Mouse (Mus musculus): ENCODE measurements around the gene Slc6a20b.
"Not testable (repeated sequence)": the region's sequence is repeated elsewhere in the genome, so short reads cannot be mapped to it uniquely, and the experiment has no call there.

Slc6a20b gene

DNA sequence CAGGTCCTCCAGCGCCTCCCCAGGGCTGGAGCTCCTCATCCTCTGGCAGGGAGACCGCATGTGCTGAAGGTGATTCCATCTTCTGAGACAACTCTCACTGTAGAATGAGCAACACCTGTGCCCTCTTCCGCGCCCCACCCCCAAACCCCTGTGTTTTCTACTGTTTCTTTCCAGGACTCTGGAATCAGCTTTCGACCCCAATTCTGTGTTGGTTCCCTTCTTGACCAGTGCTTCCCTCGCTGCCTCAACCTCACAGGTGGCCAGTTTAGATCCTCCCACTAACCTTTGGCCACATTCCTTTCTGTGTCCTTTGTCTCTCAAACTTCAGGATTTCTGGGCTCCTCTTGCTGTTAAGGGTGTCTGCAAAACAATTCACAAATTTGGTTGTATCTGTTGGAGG is at the start of gene Slc6a20b:
Gene Slc6a20b (minus strand): TSS at position 285 of the 400 bp plus-strand sequence.
- no peak for DNase-seq (ENCODE audit: low read depth, low spot score)

DNA sequence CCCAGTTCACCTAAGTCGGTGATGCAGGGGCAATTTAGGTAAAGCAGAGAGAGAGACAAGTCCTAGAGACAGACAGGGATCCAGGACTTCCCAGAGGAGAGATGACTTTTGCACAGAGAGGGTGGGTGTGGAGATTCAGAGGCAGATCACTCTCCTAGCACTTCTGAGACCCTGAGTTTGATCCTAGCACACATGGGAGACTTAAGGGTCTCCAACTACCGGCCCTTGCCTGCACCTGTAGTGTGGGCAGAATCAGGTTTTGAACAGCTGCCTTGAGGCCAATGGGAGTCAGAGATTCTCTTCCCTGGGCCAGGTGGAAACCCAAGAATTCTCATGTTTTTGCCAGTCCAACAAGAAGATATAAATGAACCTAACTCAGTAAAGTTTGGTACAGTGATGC is 46.8 kb upstream of the Slc6a20b start:
- peak; percentile 14 for DNase-seq (ENCODE audit: low read depth, low spot score)

DNA sequence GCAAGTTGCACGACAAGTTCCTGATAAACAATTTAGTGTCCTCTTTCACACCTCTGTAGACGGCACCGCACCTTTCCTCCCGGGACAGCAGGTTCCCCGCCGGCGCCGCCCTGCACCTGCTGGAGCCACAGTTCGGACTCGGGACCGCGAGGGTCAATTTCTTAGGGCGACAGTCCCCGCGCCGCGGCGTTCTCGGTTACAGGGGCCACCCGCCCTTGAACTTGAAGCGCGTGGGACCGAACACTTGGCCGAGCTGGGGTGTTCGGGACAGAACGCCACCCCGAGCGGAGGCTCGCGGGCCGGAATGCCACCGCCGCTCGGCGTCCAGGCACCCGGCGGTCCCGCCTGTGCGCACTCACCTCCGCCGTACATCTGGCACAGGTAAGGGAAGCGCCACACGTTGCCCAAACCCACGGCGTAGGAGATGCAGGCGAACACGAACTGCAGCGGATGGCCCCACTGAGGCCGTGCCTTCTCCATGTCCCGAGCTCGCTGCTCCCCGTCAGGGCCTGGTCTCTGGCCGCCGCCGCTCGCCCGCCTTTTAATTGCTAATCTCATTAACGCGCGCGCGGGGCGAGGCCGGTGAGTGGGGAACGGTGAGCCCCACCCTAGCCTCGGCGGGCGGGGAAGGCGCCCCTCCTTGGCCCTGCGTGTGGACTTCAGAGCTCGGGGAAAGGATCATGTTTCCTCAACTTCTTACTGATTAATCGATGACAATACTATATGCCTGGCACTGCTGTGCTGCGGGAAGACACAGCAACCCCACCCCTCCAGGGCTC is 46.2 kb upstream of the Slc6a20b start, which contains the start of the genes Ccr9 and Slc6a20a:
Gene Ccr9 (plus strand): TSS at position 113 of the 779 bp plus-strand sequence.
Gene Slc6a20a (minus strand): TSS at position 559 of the 779 bp plus-strand sequence.
- peak; percentile 48 for DNase-seq (ENCODE audit: low read depth, low spot score)

GRCm38 (mm10) chr9:123665645-123666044 is 33.3 kb upstream of the Slc6a20b start:
- no peak for DNase-seq (ENCODE audit: low read depth, low spot score)

GRCm38 (mm10) chr9:123659986-123660676 is 27.8 kb upstream of the Slc6a20b start:
- not testable (repeated sequence) for DNase-seq (ENCODE audit: low read depth, low spot score)

DNA sequence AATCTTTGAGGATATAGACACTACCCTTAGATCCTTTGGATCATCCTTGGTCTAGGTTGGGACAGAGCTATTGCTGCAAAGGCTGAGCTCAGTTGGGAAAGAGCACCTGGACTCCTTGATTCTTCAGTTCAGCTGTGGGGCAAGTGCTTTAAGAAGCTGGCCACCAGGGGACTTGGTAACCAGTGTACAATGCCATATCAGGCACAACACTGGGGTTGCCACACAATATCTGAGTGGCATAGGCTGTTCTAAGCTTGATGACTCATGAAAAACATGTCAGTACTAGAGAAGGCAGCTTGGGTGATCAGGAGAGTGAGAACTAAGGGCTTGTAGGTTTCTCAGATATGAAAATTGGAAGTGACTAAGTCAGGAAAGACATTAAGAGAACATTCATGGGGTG is 26.6 kb upstream of the Slc6a20b start:
- DNase-seq (ENCODE audit: low read depth, low spot score) = no peak

DNA sequence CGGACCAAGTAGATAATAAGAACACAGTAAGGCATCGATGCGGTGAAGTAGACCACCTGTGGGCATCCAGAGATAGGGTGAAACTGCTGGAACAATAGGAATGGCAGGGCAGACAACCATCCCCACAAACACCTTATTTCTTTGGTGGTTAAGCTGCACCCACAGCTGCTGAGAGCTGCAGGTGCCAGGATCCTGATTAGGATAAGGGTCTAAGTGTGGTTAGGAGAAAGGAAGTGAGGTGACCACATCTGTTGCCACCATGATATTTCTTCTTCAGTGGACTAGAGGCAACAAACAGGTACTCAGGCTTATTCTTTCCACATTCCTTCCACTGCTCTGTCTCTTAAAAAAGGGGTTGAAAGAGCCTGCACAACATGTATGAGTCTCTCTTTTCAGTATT is 25.1 kb upstream of the Slc6a20b start:
- DNase-seq (ENCODE audit: low read depth, low spot score) = no peak

DNA sequence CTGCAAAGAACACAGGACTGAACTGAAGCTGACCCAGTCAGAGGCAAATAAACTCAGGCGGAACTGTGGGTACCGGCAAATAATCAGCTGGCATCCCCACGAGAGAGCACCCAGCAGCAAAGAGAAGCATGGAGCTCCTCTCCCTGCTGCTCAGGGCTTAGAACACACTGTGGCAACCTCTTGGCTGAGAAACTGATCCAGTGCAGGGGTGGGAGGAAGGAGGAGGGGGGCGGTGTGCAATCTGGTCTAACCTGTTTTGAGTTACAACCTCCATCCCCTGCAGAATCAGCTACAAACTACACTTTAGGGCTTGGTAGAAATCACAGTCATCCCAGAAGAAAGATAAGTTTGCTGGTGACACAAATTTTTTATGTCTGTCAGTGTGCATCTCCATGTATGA is 19.0 kb upstream of the Slc6a20b start:
- DNase-seq (ENCODE audit: low read depth, low spot score) = peak; percentile 13

DNA sequence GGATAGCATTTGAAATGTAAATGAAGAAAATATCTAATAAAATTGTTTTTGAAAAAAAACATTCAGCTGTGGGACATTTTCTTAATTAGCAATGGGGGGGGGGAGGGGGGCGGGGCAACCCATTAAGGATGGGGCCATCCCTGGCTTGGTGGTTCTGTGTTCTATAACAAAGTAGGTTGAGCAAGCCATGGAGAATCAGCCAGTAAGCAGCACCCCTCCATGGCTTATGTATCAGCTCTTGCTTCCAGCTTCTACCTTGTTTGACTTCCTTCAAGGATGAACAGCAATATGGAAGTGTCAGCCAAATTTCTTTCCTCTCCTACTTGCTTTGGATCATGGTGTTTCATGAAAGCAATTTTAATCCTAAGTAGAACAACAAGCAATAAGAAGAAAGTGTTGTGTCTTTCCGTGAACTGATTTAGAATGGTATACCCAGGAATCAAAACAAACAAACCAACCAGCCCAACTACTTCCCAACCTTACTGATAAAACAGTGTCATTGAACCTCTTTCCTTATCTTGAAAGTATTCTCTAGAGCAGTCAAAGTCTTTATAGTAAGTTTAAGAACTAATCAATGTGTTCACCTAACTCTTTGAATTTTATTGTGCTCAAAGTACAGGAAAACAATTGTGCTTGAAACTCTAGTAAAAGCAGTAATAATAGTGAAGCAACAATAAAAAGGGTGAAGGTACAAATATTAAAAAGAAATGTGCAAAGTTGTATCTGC is 17.6 kb upstream of the Slc6a20b start:
- no peak for DNase-seq (ENCODE audit: low read depth, low spot score)

DNA sequence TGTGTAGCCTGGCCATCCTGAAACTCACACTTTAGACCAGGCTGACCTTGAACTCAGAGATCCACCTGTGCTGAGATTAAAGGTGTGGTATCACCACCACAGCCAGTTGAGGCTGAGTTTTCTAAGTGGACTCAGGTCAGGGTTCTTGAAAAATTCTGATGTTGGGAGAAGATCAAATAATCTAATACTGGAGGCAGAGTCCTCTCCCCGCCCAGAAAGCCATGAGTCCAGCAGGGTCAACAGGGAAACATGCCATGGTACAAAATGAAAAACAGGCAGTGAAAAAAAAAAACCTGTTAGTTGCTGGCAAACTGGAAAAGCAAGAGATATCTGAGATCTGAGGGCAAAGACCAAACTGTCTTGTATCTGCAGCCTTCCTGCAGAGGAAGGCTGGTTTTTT is 7.7 kb upstream of the Slc6a20b start:
- DNase-seq (ENCODE audit: low read depth, low spot score) = no peak

- DNase-seq (ENCODE audit: low read depth, low spot score) = peak; percentile 21
Measured at GRCm38 (mm10) chr9:123638668-123639089, 6.3 kb upstream of the Slc6a20b start.

DNA sequence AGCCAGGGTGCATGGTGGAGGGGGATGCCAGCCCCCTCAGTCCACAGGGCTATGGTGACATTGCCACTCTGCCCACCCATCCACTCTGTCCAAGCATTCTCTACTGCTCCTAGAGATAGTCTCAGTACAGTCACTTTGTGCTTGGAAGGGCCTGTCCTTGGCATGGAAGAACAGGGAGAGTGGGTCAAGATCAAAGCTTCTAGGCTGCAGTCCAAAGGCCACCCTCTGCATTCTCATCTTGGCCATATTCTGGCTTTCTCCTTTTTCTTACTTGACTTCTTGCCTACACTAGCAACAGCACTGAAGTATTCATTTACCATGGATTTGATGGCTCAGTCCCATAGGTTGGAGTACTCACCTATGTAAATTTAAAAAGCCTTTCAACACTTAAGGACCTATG is 5.9 kb upstream of the Slc6a20b start:
- DNase-seq (ENCODE audit: low read depth, low spot score) = no peak

GRCm38 (mm10) chr9:123636771-123637170 is 4.4 kb upstream of the Slc6a20b start:
- DNase-seq (ENCODE audit: low read depth, low spot score) = no peak

DNA sequence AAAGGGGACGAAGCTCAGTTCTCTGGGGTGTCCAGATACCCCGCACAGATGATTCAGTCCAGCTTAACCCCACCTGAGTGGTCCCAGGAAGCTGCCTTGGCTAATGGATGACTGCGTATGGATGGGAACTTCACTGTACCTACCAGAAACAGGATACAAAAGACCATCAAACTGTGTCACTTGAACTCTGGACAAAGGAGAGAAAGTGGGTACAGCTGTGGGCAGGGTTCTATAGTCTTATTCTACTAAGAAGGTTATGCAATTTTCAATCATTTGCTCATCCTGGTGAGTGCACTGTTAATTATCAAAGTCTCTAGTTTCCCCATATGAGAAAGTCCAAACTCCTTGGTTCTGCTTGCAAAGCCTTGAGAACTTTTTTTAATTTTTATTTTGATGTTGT is 628 bp upstream of the Slc6a20b start:
- DNase-seq (ENCODE audit: low read depth, low spot score) = no peak

GRCm38 (mm10) chr9:123631666-123632065 is 699 bp downstream of the Slc6a20b start:
- no peak for DNase-seq (ENCODE audit: low read depth, low spot score)

- no peak for DNase-seq (ENCODE audit: low read depth, low spot score)
Measured at GRCm38 (mm10) chr9:123625821-123626220, 6.5 kb downstream of the Slc6a20b start.

DNA sequence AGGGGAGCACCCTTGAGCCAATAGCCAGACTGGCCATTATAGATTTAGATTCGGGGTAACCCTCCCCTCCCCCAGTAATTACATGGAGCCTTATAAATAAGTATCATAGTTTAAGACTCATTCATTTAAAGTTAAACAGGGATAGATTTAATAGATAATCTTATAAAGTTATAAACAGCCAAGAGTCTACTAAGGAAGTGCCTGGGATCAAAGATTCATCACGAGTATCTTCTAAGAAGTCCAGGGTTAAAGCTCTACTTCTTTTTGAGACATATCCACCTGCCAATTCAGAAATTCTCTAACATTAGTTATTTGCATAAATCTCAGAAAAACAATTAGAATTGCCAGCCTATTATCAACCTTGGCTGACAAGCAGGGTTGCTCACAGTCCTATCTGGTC is 7.6 kb downstream of the Slc6a20b start:
- no peak for DNase-seq (ENCODE audit: low read depth, low spot score)

DNA sequence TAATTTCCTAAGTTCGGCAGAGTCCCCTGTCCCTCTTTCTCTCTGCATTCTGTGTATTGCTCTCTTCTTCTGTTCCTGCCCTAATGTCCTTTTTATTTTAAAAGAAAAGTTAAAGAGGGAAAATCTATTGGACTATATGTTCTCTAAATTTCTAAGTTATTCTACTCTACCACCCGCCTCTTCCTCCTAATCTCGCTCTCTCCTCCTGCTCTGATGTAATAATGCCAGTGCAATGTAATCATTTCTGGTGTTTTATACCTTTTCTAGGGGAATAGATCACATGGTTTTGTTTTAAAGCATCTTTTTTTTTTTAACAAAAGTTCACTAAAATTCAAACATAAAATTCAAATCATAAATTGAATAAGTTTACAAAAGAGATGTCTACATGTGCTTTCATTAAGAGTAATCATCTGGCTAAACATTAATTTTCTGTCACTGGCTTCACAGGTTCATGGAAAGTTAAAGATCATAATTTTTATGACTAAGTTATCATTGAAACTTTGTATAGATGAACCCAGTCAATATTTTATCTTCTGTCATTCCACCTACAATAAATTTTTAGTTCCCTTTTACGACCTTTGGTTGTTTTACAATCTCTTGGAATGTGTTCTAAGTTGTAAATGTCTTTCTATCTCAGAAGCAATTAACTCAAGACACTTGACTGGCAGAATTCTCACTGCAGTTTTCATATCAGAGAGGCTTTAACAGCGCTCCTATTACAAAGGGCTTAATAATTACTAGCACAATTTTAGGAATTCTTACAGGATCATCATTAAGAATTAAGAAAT is 11.9 kb downstream of the Slc6a20b start:
- no peak for DNase-seq (ENCODE audit: low read depth, low spot score)

- DNase-seq (ENCODE audit: low read depth, low spot score) = no peak
Measured at GRCm38 (mm10) chr9:123601529-123601928, 30.8 kb downstream of the Slc6a20b start.

GRCm38 (mm10) chr9:123597376-123597775 is 35.0 kb downstream of the Slc6a20b start:
- DNase-seq (ENCODE audit: low read depth, low spot score) = no peak

DNA sequence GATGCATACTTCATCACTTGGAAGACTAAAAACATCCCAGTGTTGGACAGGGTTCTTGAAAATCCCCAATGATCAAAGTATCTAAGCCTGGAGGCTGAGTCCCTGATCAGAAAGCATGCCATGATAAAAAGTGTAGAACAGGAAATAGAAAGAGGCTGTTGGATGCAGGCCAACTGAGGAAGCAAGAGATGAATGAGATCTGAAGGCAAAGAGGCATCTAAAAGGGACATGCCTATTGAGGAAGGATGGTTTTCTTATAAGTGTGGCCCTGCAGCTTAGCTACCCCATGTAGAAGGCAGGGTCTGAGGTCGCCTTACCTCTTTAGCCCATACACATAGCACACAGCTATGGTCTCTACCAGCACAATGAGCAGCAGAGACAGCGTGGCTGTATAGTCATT is 35.5 kb downstream of the Slc6a20b start:
- no peak for DNase-seq (ENCODE audit: low read depth, low spot score)

All from R1 (cell line).